Mouse (Mus musculus): Measurements from ENCODE around the gene Pcdh7.

Pcdh7 gene

DNA sequence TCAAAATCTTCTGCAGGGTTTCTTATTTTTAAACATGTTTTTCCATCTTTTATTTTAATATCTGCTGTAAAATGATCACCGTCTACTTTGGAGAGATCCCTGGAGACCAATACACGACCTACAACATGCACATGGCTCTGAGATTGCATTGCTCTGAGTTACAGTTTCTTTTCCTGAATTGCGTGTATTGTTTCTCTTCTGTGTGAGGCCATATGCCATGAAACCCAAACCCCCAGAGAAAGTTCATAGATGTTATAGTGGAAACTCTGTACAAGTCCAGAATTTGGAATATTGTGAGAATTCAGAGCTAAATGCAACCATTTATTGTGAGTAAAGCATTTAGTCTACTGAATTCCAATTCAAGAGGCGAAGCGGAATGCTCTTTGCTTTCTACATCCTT, 203.4 kb downstream of the Pcdh7 start:
- CTCF ChIA-PET, result no interaction called here

- CTCF ChIA-PET, result no interaction called here
Measured at GRCm38 (mm10) chr5:57931331-57931730, 213.6 kb downstream of the Pcdh7 start.

GRCm38 (mm10) chr5:57931738-57932137, 214.0 kb downstream of the Pcdh7 start:
- CTCF ChIA-PET, result no interaction called here

DNA sequence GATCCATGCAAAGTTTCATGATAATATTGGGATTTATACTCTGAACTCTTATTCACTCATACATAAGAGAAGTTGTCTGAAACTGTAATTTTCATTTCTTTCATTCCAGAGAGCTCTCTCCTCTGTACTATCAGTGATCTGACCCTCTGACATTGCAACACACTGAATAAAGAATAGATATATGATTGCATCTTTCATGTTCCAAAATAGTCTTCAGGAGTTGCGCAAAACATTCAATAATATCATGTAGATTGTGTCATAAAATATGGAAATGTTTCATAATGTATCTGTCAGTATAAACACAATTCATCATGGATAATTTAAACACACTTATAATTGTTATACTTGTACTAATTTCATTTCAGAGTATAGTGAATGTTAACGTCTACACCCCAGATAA, 216.9 kb downstream of the Pcdh7 start:
- CTCF ChIA-PET, result no interaction called here

DNA sequence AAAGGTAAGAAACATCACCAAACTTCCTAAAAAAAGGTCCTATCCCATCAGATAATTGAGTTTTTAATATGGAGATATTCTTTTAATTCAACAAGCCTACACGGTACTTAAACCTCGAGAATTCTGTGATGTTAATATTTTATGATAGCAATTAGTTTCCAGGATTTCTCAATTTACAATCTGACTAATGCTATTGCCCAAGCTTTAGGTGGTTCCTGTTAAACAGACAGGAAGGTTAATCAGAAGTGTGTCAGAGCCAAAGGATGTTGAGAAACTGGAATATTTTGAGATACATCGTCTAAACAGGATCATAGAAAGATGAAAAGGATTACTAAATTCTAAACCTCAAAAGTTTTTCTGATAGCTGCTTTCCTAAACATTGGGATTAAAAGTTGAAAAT, 222.7 kb downstream of the Pcdh7 start:
- CTCF ChIA-PET, result no interaction called here

- CTCF ChIA-PET, result no interaction called here
Measured at GRCm38 (mm10) chr5:57943176-57943575, 225.4 kb downstream of the Pcdh7 start.

GRCm38 (mm10) chr5:57943611-57944010, 225.8 kb downstream of the Pcdh7 start:
- CTCF ChIA-PET, result no interaction called here

DNA sequence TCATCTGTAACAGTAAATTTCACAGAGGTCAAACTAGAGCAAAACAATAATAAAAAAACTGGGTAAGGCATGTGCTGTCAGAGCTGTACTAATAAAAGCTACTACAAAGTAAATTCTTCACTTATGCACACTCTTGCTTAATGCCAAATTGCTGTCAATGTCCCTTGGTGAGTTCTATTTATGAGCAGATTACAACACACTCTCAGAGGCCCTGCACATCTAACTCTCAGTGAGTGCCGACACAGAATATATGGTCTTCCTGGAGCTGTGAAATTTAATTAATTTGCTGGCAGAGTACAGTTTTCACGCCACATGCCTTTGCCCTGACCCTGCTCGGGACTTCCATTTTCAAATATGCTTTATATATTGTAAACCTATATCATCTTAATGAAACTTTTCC, 227.7 kb downstream of the Pcdh7 start:
- CTCF ChIA-PET, result no interaction called here

- CTCF ChIA-PET, result no interaction called here
Measured at GRCm38 (mm10) chr5:57959317-57959716, 241.6 kb downstream of the Pcdh7 start.

DNA sequence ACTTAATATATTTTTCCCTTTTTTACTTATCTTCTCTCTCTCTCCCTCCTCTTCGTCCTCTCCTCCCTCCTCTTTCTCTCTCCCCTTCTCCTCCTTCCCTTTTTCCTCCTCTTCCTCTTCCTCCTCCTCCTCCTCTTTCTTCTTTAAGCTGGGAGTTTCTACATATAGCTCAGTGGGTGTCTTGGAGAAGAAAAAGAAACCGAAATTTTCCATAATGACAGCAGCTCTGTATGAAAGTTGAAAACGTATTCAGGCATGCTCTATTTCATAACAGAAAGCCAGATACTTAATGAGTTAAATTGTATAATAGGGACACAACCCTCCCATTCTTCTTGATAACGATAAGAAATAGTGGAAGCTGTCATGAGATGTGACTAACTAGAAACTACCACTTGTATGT, 246.0 kb downstream of the Pcdh7 start:
- CTCF ChIA-PET, result no interaction called here

DNA sequence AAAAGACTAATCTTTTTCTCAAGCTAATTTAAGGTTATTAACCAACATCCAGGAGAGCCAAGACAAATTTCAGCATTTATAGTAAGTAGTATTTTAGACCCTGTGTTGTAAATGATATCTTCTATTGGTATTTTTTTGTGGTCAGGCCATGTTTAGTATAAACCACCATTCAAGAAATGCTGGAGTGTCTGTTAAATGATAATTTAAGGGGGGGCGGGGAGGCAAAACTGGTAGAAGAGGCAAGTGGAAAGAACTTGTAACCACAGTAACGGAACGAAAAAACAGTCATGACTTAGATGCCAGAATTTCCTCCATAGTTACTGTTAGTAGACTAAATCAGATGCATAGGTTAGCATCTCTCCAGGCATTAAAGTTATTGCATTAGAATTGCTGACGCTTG, 246.4 kb downstream of the Pcdh7 start:
- CTCF ChIA-PET, result no interaction called here

- CTCF ChIA-PET, result no interaction called here
Measured at GRCm38 (mm10) chr5:57993584-57993983, 275.8 kb downstream of the Pcdh7 start.

- CTCF ChIA-PET, result no interaction called here
Measured at GRCm38 (mm10) chr5:58021331-58021730, 303.6 kb downstream of the Pcdh7 start.

- CTCF ChIA-PET, result no interaction called here
Measured at GRCm38 (mm10) chr5:58025123-58025522, 307.4 kb downstream of the Pcdh7 start.

DNA sequence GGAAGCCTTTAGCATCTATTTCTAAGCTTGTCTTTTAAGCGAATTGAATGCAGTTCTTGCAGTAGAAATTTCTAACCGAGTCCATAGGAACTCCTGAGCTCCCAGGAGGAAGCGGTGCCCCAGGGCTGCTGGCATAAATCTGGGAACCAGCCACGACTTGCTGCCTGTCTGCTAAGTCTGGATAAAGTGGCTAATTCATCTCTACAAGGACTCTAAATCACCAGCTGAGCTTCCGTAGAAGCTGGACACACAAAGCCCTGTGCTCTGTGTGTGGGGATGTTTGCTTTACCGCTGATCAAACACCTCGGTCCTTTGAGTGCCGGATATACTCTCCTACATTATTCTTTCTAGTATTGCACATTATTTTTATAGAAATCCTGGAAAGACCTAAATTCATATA, 308.0 kb downstream of the Pcdh7 start:
- CTCF ChIA-PET, result no interaction called here

DNA sequence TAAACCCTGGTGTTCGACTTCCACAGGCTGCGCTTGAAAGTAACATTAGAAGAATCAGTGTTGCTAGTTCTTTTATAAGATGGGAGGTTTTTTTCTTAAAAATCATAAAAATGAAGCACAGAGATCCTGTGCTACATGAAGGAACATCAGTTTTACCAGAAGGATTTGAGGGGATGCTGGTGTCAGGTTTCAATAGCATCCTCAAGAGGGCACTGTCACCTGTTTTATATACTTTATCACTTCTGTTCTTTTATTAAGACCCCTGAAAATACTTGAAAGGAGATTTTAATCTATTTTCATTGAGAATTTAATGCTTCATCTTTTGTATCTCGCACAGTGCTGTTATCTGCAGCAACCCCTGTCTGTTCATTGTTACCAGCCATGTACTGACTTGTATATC, 322.1 kb downstream of the Pcdh7 start:
- CTCF ChIA-PET, result no interaction called here

DNA sequence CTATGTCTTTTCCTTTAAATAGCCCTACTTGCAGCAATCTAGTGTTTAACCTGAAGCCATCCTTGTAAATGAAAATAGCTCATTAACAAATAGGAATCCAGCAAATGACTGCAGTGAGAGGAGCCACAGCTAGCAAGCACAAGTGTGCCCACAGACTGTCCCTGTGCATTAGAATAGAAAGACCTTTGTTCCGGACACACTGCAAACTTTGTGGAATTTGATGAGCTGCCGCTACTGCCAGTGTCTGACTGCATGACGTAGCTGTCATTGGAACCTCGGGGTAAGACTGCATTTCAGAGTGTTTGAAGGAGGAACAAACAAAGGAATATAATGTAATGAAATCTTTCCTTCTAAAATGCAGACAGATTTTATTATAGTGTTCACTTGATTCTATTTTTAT, 326.4 kb downstream of the Pcdh7 start:
- CTCF ChIA-PET, result no interaction called here

DNA sequence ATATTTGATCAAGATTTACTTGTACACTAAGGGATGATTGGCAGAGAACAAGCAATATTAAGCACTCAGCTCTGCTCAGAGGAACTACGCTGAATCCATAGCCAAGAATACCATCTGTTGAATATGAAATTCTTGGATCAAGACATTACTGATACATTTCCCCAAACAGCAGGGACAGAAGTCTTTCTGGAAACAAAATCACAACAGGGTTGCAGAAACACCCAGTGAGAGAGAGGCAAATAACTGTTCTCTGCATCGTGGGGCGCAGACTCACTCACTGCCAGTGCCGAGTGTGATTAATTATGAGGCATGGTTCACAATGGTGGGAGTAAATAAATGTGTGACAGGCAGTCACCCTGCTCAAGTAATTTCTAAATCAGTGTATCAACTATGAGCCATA, 363.3 kb downstream of the Pcdh7 start:
- CTCF ChIA-PET, result no interaction called here

GRCm38 (mm10) chr5:58082230-58082629, 364.5 kb downstream of the Pcdh7 start:
- CTCF ChIA-PET, result no interaction called here

GRCm38 (mm10) chr5:58083056-58083455, 365.3 kb downstream of the Pcdh7 start:
- CTCF ChIA-PET, result no interaction called here

DNA sequence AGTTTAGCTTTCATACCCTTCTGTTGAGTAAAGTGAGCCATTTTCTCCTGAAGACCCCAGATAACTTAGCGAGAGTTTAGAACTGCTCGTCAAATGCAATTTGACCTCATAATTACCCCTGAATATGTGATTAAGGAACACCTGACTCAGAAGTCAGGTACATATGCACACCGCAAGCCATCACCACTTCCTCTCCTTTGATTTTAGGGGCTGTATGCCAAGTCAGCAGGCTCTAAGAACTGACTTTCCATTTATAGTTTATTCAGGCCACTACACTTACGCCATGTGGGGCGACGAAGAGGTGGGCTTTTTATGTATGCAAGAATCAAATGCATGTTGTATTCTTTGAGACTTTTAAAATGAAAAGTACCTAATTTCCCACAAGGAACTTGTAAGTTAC, 366.2 kb downstream of the Pcdh7 start:
- CTCF ChIA-PET, result no interaction called here

GRCm38 (mm10) chr5:58108665-58109364, 391.0 kb downstream of the Pcdh7 start:
- CTCF ChIA-PET, result interaction anchor here (0.6 kb wide), 1 partner anchor 936 kb away, joined by 6 read pairs; no protein-coding TSS in a partner anchor

GRCm38 (mm10) chr5:58116096-58116495, 398.3 kb downstream of the Pcdh7 start:
- CTCF ChIA-PET, result no interaction called here

- CTCF ChIA-PET, result no interaction called here
Measured at GRCm38 (mm10) chr5:58117896-58118295, 400.1 kb downstream of the Pcdh7 start.
